Mouse (Mus musculus) ovary, postnatal 14 days (tissue): ENCODE data around the gene Hipk1.
A peak's percentile ranks its signal among the peaks of the same experiment; 100 is the strongest.

Experiments used
- DNase-seq: peaks from one replicate; pipeline ENCODE4 v3.0.0; 2022; ENCODE audit warnings: low spot score

The Hipk1 gene

DNA sequence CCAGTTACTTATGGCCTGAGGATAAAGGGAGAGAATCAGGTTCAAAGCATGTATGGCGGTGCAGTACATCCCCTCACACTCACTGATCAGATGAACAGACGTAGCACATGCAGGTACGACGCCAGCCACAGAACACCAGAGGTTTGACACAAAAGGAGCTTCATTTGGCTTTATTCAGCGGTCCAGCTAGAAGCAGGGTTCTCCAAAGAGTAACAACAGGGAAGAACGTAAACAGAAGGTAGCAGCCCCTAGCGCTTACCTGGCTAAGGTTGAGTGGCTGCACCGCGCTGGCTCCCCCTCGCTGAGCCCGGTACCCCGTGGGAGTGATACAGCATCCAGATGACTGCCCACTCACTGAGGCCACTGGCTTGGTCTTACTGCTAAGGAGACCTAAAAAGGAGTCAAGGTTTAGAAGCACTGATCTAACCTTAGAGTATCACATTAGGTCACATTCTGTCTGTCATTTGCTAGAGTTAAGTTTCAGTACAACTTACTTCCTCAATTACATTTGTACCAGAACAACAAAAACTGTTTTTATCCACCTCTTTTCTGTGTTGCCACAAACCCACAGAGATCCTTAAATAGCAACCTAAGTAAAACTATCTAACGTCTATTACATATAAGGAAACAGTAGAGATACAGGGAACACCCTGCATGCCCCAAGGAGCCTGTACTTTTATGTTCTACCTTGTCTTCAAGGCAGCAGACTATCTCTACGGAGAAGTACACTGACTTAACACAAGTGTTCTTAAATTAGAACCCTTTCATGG is 46.2 kb downstream of the Hipk1 start:
- no peak for DNase-seq

DNA sequence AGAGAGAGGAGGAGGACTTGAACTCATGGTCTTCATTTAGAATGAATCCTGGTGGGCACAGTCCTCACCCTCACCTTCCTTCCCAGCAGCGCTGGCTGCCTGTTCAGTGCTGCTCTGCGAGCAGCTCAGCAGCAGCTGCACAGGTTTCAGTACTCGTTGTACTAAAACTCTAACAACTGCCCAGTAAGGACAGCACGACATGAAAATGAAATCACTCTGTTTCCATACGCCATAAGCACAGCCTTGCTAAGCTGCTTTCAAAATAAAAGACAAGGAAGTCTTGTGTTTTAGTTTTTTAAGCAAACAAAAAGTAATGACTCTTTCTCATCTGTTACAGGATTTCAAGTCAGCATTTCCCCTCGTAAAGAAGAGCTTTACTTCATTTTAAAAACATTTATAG is 48.2 kb downstream of the Hipk1 start:
- no peak for DNase-seq

DNA sequence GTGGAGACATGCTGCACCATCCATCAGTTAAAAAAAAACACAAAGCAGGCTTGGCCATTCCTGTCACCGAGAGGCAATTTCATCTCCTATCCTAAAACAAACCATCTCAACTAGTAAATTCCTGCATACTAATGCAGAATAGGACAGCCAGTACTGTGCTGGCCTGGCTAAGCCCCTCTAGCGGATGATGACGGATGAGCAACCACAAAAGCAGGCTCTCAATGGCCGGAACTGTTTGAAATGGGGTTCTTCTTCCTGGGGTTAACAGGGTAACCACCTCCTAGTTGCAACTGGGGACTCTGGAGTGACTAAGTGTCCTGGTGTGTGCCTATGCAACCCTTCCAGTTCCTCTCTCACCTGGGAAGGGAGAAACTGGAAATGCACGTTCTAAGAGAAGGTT is 51.0 kb downstream of the Hipk1 start:
- no peak for DNase-seq

DNA sequence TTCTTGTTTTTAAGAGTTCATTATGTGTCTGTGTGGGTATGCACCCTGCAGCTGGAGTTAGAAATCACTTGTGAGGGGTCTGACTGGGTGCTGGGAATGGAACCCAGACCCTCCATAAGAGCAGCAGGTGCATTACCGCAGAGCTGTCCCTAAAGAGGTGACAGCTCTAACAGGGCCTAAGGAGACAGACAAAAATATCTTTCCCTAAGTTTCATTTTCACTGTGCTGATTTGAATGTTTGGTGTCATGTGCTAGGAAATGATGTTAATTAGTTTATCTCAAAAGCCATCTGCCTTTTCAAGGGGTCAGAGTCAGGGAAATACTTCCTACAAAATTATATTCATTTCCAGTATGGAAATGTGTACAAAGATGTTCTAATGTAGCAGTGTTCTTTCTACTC is 52.0 kb downstream of the Hipk1 start, which contains the start of gene Gm10964:
Gene Gm10964, plus strand, starts transcription at position 38 of the 400 bp plus-strand sequence.
- DNase-seq: no peak

DNA sequence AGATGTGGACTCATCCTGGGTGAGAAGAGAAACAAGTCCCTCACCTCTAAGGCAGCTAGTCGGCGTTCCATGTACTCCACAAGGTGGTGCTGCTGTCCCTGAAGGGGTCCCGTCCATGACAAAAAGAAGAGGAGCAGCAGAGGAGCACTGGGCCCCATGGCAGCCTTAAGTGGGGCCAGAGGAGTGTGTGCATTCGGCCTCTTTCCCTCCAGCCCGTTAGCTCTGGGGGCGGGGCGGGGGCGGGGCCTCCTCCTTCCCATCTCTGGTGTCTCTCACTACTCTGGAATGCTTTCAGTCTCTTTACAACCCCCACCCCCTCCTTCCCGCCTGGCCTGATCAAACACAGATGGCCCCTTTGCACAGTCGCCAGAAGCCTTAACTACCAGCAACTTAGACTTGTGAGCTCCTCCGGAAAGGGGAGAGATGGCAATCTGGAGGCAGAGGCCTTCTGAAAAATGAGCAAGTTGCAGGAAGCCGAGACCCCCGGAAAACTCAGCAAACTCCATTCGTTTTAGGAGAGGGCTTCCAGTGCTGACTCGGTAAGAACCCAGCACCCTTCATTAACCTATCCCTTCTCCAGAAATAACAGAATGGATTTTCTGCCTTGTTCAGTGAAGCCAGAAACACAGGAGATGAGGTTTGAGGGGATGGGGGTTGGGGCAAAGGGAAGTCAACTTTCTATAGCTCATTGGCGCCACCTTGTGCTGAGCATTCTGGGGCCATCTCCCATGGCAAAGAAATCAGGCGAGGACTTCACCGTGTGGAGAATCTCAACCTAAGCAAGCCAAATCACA is 53.4 kb downstream of the Hipk1 start, which contains the start of gene Olfml3:
Gene Olfml3, minus strand, starts transcription at position 224 of the 794 bp plus-strand sequence.
- DNase-seq: peak; percentile 83

DNA sequence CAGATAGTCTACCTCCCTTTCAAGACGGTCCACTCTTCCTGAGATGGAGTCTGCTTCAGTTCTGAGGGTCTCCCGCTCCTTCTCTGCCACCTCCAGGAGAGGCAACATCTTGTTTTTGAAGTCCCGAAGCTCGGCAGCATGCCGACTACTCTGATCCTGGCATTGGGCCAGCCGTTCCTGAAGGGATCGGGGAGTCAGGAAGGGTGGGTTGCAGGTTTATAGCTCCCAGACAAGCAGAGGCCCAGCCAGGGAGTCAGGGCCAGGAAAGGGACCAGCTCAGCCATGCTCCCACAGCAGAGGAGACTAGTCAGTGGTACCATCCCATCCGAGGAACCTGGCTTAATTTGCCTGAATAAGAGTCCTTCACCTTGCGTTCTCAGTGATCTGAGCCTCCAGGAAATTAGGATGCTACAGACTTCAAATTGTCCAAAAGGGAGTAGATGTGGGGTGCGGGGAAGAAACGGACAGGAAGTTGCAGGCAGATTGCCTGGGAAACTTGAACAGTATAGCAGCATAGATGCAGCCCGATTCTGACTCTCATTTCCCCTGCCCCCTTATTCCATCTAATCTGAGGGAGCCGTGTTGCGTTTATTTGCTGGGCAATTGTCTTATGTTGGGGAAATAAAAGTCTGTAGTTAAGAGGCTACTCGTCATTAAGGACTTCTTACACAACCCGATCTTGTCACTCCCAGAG is 54.2 kb downstream of the Hipk1 start:
- peak; percentile 46 for DNase-seq

DNA sequence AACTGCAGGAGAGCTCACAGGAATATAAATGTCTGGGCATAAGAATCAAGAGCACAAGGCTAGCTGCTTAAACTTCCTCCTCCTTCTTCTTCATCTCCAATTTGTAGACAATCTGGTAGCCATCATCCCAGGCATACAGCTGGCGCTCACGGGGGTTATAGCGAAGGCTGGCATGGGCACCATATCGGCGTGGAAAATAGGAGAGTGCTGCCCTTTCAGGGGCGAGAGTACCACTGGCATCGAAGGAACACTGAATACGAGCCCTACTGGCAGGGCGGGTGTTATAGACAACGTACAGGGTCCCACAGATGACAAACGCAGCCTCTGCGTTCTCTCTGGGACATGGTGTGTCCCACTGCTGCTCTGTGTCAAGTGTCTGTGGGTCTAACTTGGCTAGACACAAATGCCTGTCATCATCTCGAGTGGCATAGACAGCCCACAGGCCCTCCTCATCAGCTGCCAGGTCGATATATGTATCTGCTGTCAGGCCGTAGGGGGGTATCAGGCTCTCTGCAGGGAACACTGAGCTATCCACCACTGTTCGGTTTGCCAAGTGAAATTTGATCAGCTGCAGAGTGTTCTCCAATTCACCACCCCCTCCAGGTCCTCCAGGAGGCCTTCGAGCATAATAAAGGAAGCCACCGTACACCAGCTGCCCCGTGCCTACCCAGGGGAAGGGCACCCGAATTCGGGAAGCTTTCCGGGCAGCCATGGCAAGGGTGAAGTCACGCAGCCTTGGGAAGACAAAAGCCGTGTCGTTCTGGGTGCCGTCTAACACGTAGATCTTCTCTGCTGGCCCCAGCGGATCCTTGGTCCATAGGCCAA is 55.4 kb downstream of the Hipk1 start:
- no peak for DNase-seq

DNA sequence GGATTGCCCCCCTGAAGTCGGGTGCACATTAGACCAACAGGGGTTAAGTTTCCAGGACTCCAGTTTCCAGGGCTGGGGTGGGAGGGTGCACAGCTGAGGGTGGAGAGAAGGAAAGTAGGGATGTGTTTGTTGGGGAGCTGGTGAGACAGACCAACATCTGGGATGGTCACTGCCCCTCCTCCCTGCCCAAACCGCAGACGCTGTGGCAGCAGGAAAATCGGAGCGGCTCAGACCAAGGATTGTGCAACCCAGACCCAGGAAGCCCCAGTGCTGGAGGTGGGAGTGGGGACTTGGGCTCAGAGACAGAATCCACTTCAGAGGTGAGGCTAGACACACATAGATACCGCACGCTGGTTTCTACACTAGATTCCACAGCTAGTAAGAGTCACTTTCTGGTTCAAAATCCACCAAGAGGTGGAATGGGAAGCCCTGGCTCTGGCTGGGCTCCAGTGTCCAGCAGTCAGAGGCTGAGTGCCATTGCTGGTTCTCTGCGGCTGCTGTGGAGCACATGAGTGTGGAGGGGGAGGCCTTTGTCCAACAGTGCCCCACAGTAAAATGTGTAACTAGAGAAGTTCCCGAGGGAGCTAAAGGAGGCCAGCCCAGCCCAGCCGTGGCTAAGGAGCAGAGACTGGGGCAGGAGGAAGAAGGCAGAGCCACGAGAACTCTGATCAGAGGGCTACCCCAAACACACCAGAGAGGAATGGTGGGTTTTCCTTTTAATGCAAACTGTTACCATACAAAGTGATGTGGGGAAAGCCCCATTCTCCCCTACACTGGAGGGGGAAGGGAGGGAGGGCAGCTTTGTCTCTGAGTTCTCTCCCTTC is 56.5 kb downstream of the Hipk1 start:
- no peak for DNase-seq

DNA sequence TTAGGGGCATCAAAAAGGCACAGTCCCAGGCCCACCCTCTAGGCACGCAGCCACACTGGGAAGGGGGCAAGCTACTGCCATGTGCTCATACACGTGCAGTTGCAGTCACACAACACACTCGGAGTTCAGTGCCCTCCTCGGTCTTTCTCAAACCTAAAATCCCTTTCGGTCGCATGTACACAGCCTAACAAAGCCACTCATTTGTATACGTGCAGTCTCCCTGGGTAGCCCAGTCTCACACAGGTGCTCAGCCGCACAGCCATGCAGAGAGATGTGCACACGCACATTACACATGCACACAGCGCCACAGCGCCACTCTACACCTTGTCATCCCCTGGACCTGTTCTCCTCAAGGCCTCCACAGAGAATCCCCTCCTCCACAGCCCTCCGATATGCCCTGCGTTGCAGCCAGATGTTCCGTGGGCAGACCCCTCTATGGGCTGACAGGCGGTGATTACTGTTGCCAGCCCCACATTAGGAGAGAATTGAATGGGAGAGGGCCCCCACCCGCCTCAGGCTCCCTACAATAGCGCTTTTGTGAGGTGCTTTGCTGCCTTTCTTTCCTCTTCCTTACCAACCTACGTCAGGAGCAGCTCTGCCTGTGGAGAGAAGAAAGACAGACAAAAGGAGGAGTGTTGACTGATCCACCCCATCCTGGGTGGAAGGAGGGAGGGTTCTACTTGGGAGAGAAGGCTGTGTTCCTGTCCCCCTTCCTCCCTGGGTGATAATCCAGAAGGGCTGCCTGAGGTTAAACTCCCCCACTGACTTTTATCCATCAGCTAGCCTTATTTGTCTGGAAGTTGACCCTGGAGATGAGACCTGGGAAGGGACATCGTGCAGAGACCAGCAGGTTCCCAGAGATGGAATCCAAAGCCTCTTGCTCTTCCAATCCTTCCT is 57.3 kb downstream of the Hipk1 start:
- DNase-seq: no peak

DNA sequence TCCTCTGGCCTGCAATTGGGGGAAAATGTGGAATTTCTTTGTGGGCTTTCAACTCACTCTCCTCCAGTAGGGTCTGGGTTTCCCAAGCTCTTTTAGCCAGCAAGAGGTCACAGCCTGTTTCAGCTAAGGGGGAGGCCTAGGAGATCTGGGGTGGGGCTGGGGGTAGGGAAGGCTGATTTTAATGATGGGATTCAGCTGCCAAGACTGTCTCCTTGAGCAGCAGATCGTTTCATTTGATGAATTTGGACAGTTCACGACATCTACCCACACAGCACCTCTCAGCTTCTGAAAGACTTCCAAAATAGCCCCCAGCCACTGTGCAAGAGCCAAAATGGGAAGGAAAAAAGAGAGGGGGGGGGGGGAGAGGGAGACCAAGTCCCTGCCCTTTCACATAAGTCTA is 58.2 kb downstream of the Hipk1 start:
- DNase-seq: no peak

DNA sequence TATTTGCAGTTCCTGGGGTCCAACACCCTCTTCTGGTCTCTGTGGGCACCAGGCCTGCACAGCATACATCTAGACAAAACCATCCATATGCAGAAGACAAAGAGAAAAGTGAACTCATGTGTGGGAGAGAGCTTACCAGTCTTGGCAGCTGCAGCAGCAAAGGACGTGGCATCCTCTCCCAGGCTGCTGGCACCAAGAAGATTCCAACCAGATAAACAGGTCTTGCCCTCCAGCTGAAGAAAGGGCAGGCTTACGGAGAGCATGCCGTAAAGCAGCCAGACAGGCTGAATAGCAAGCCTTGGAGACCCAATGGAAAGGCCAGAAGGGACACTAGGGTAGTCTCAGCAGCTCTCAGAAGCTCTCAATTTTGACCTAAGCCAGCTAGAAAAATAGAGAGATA is 59.2 kb downstream of the Hipk1 start:
- DNase-seq: no peak

DNA sequence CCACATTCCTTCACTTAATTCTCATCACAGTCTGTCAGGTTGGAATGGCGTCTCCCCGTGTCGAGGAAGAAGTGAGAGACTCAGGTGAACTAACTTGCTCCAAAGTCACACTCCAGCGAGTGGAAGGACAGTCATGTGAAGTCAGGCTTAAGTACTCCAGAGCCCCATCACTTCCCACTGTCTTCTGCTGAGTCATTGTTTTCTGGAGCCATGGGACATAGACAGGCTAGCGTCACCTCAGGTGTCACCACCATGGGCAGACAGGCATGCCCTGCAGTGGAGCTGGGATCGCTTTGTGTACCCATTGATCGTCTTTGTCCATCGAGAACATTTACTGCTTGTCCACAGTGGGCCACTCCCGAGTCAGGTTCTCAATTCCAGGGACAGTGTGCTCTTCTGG is 61.5 kb downstream of the Hipk1 start:
- no peak for DNase-seq

DNA sequence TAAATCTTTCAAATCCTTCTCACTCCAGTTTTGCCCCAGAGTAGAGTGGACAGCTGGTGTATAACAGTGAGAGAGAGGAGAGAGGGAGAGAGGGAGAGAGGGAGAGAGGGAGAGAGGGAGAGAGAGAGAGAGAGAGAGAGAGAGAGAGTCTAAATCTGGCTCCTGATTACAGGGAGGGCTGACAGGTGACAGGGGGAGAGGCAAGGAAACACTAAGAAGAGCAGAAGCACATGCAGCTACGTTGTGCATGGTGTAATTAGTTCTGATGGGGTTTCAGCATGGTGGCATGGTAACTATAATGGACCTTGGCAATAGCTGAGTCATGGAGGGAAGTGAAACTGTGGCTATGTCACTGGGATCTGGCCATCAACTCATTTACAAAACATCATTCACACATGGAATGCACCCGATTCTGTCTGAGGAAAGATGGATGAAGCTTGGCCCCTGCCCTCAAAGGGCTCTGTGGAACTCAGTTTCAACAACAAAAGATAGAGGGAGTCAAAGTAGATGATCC is 63.5 kb downstream of the Hipk1 start:
- DNase-seq: no peak

DNA sequence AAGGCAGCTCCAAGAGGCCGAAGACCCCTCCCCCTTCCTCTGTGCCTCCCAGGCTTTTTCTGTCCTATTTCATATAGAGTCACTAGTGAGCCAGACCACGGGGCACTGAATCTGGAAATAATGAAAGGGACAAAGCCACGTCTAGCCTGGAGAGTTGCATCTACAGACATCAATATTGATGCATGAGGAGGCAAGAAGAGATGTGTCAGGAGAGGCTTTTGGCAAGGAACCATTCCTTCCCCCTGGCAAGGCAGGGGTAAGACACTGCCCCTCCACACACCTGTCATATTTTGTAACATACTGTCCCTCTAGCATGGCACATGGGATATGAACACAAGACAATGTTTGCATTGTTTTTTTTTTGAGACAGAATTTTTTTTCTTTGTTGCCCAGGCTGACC is 64.7 kb downstream of the Hipk1 start:
- DNase-seq: no peak

DNA sequence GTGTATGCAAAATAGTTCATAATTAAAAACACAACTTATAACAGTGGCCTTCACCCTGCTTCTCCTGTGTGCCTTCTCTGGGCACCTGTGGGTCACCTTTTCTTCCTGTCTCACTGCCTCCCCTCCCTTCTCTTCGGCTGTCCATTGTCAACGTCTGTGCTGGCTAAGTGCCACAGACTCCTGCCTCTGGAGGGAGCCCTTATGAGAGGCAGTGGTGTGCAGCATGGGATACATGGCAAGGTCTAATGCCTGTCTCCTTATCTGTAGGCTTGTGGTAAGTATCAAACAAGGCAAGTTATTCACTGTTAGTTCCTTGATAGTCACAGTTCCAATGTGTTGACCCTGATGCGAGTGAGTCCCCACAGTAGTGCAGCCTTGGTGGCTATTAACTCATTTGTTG is 67.2 kb downstream of the Hipk1 start:
- DNase-seq: no peak

DNA sequence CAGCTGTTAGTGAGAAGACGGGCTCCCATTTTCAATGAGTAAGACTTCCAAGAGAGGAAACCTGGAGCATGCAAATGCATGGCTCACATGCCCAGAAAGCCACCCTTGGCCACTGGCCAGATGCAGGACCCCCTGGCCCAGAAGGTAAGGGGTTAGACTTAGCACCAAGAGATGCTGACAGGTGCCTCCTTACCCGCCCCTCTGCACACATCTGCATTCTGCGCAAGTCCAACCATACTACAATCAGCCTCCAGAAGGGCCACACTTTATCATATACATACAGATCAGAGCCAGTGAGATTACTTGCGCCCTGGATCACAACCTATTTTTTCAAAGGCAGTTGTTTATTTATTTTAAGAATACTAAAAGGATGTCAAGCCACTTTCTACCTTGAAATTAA is 72.6 kb downstream of the Hipk1 start:
- DNase-seq: no peak

DNA sequence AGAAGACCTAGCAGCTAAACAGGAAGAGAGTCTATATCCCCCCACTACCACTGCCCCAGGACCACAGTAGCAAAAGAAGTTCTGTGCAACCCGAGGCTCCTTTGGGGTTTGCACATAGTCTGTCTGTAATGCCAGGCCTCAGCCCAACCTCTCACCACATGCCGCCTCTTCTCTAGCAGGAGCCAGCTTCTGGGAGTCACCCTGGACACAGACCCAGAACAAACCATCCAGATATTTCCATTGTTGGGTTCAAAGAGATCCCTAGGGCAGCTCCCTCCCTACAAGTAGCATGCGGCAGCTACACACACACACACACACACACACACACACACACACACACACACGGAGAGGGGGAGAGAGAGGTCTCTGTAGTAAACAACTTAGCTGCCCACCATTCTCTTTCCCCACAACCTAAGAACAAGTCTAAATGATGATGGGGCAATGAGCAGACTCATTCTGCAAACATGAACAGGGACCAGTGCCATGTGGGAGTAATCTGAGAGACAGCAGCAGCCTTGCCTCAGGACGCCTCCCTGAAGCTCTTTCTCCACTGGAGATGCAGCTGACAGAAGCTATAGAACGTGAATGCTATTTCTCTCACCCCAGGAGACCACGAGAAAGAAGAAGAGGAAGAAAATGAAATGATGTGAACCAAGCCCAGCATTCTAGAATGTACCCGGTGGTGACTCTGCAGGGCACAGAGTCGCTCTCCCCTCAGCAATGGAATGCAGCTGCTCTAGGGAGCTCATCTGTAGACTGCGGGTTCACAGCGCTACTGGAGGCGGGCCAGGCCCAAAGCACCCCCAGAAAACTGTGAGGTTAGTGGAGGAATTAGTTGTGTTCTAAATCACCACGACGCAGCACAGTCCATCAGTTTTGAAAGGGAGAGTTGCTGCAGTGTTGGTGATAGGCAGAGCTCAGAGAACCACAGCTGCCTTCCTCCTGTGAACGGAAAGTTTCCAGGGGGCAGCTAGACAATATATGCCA is 74.3 kb downstream of the Hipk1 start:
- no peak for DNase-seq
